ENCODE assay signal across 7 mouse cellular contexts in the genomic region with DNA sequence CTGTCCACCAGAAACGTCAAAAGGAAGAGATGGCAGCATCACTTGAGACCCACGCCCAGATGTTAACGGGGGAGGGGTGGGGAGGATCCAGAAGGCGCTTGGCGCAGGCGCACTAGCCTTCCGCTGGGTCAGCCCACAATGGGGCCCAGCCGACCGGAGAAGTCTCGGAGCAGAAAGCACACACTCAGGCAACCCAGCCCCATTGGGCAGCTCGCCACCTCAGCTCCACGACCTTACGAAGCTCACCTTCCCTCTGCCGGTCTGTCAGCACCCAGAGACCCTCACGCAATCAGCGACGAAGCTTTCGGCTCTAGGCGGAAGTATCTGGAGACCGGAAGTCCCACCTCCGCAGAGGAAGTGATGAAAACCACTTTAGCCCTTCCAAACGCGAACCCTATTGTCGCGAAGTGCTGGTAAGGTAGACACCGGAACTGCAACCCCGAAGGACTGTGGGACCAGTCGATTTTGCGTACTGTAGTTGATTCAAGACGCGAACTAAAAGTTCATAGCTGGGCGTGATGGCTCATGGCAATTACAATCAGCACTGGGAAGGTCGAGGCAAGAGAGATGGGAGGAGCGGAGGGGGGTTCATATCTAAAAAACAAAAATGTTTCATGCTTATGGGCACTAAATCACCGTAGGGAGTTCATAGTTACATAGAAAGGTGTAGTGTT. TPM values are rescaled to one million over a fixed set of nuclear protein-coding genes. Genes with fewer than 3 reads are reported as not detected.
DNase-seq lines count a peak whose midpoint lies in the region; ATAC-seq lines count a peak whose summit lies in the region.

A gene (minus strand): TSS at position 347 of the 674 bp plus-strand sequence.

- peak within 1 kb of the TSS; percentile 64 for H3K4me3 ChIP-seq in embryonic facial prominence, embryonic 10.5 days
- H3K4me3 ChIP-seq in limb, embryonic 10.5 days = peak within 1 kb of the TSS; percentile 71
- H3K4me3 ChIP-seq in midbrain, embryonic 13.5 days (replicated peaks) = peak within 1 kb of the TSS; percentile 68

- H3K4me2 ChIP-seq in midbrain, embryonic 13.5 days (replicated peaks) = peak within 1 kb of the TSS; percentile 84

- no peaks in the 10 kb centered on the region for H3K27me3 ChIP-seq in embryonic facial prominence, embryonic 10.5 days (replicated peaks; ENCODE audit: low read depth, poor library complexity, severe bottlenecking)
- no peaks in the 10 kb centered on the region for H3K27me3 ChIP-seq in limb, embryonic 10.5 days (ENCODE audit: low read depth, poor library complexity, severe bottlenecking)
- H3K27me3 ChIP-seq in midbrain, embryonic 13.5 days = no peaks in the 10 kb centered on the region

- under 1% methylated on average over 35 of the region's 35 CpGs for WGBS in embryonic facial prominence, embryonic 10.5 days
- under 1% methylated on average over 35 of the region's 35 CpGs for WGBS in limb, embryonic 10.5 days
- 1% methylated on average over 35 of the region's 35 CpGs for WGBS in midbrain, embryonic 13.5 days

- peak within 1 kb of the TSS; percentile 94 for H3K27ac ChIP-seq in embryonic facial prominence, embryonic 10.5 days (replicated peaks)
- H3K27ac ChIP-seq in limb, embryonic 10.5 days = peak within 1 kb of the TSS; percentile 98
- H3K27ac ChIP-seq in midbrain, embryonic 13.5 days = peak within 1 kb of the TSS; percentile 97

- peak within 1 kb of the TSS; percentile 90 for H3K9ac ChIP-seq in midbrain, embryonic 13.5 days (replicated peaks)

- DNase-seq in adrenal gland, postnatal 10 days = peak; percentile 91
- DNase-seq in embryonic facial prominence, embryonic 10.5 days (ENCODE audit: low spot score) = peak; percentile 90
- DNase-seq in kidney, adult 11 months = peak; percentile 90
- peak; percentile 93 for DNase-seq in limb, embryonic 10.5 days (ENCODE audit: low spot score)
- DNase-seq in spleen, adult 12 weeks (ENCODE audit: low spot score) = peak; percentile 85

- H3K4me1 ChIP-seq in embryonic facial prominence, embryonic 10.5 days = peaks cover 15% of the 10 kb centered on the region
- peaks cover 10% of the 10 kb centered on the region for H3K4me1 ChIP-seq in limb, embryonic 10.5 days
- peaks cover 22% of the 10 kb centered on the region for H3K4me1 ChIP-seq in midbrain, embryonic 13.5 days (replicated peaks)

- H3K36me3 ChIP-seq in embryonic facial prominence, embryonic 10.5 days (replicated peaks) = peaks cover 9% of the 10 kb centered on the region; the same call in 1 of the 2 replicates
- peaks cover 5% of the 10 kb centered on the region; the same call in 1 of the 2 replicates for H3K36me3 ChIP-seq in limb, embryonic 10.5 days
- no peaks in the 10 kb centered on the region for H3K36me3 ChIP-seq in midbrain, embryonic 13.5 days

- peak; percentile 90 for ATAC-seq in granulocyte monocyte progenitor cell, adult 5-6 weeks (replicated peaks; ENCODE audit: poor library complexity, severe bottlenecking)
- ATAC-seq in midbrain, embryonic 13.5 days = peak; percentile 98

- H3K9me3 ChIP-seq in embryonic facial prominence, embryonic 10.5 days = no peaks in the 10 kb centered on the region
- H3K9me3 ChIP-seq in limb, embryonic 10.5 days (replicated peaks) = no peaks in the 10 kb centered on the region
- no peaks in the 10 kb centered on the region for H3K9me3 ChIP-seq in midbrain, embryonic 13.5 days

RNA-seq across cellular contexts. Expression of the gene that starts here (rescaled TPM):
- 10 to 100 TPM; 34.0 to 44.0 TPM for total RNA-seq in adrenal gland, postnatal 10 days (2021)
- 48.4 and 49.1 TPM in 2 replicates for polyA plus RNA-seq in embryonic facial prominence, embryonic 10.5 days (2016; fragmentation: Nextera tagmentation; extraction: Ambion mirVana)
- total RNA-seq in granulocyte monocyte progenitor cell, adult 5-6 weeks (2014; fragmentation: Nextera tagmentation) = 68.9 and 70.4 TPM in 2 replicates
- 34.0 and 44.5 TPM in 2 replicates for total RNA-seq in granulocyte monocyte progenitor cell, adult 5-6 weeks (2017)
- 48.2 and 54.3 TPM in 2 replicates for polyA plus RNA-seq in limb, embryonic 10.5 days (2016; fragmentation: Nextera tagmentation; extraction: Ambion mirVana)
- polyA plus RNA-seq in midbrain, embryonic 13.5 days (2015; fragmentation: Nextera tagmentation; extraction: Ambion mirVana) = 104 and 116 TPM in 2 replicates

Comparison
In these comparisons a context has a peak if more than half of its experiments do, and no peak if none do; other contexts are left out.
1. Peak in every context shown above with its lines: DNase-seq, ATAC-seq, H3K4me3 ChIP-seq and H3K27ac ChIP-seq.